Mouse (Mus musculus): ENCODE measurements around the gene Slc12a3.

GRCm38 (mm10) chr8:94390910-94391309 is 61.9 kb downstream of the Slc12a3 start:
- TF ChIP-seq CTCF (IDR thresholded peaks at IDR 0.05; ENCODE audit: control insufficient read depth, insufficient read depth, insufficient read length) = no peak
- no peak for TF ChIP-seq MYOD1 (IDR thresholded peaks at IDR 0.05; ENCODE audit: control insufficient read depth, insufficient read length, low read depth)
- TF ChIP-seq CEBPB (IDR thresholded peaks at IDR 0.05; ENCODE audit: low read depth) = no peak
- no peak for TF ChIP-seq MAX (IDR thresholded peaks at IDR 0.05)
- TF ChIP-seq MYOG (IDR thresholded peaks at IDR 0.05; ENCODE audit: control insufficient read depth, extremely low read depth, insufficient read length) = no peak
- TF ChIP-seq USF1 (IDR thresholded peaks at IDR 0.05; ENCODE audit: low read depth) = no peak

All from C2C12 (cell line).